Mouse (Mus musculus) stomach, embryonic 16.5 days (tissue): ENCODE data around the gene Ceacam16. TPM values are rescaled to one million over a fixed set of nuclear protein-coding genes. Genes with fewer than 3 reads are reported as not detected.

Experiments used
- ATAC-seq: fragments of 200-750 bp; cut with Nextera tagmentation; 2 replicates; pipeline ENCODE4 v1.8.0; 2017; ENCODE audit warnings: moderate number of reproducible peaks, moderate TSS enrichment; ENCODE audit not compliant: insufficient read depth, low FRiP score
- H3K27ac ChIP-seq: fragments of 300-500 bp; sonication (generic); 2 replicates; pipeline ENCODE4 v1.5.1; 2014; ENCODE audit warnings: low read length
- H3K27me3 ChIP-seq: fragments of 300-500 bp; sonication (generic); 2 replicates; pipeline ENCODE4 v1.6.1; 2014; ENCODE audit warnings: low read length, control low read depth, mixed read lengths; ENCODE audit not compliant: control insufficient read depth, insufficient read depth
- H3K36me3 ChIP-seq: fragments of 300-500 bp; sonication (generic); 2 replicates; pipeline ENCODE4 v1.6.1; 2014; ENCODE audit warnings: low read length; ENCODE audit not compliant: control insufficient read depth, insufficient read depth
- H3K4me1 ChIP-seq: fragments of 300-500 bp; sonication (generic); 2 replicates; pipeline ENCODE4 v1.6.1; 2014; ENCODE audit warnings: low read length, control low read depth, mixed read lengths; ENCODE audit not compliant: control insufficient read depth, insufficient read depth
- H3K4me2 ChIP-seq: fragments of 300-500 bp; sonication (generic); 2 replicates; pipeline ENCODE4 v1.6.1; 2014; ENCODE audit warnings: low read depth, low read length, mixed read lengths
- H3K4me3 ChIP-seq: fragments of 300-500 bp; sonication (generic); replicated peaks from 2 replicates; pipeline ENCODE4 v1.5.1; 2014; ENCODE audit warnings: mild to moderate bottlenecking, low read length
- H3K9ac ChIP-seq: fragments of 300-500 bp; sonication (generic); 2 replicates; pipeline ENCODE4 v1.6.1; 2014; ENCODE audit warnings: low read length
- H3K9me3 ChIP-seq: fragments of 300-500 bp; sonication (generic); replicated peaks from 2 replicates; pipeline ENCODE4 v1.6.1; 2016; ENCODE audit warnings: low read length, control low read depth; ENCODE audit not compliant: control insufficient read depth
- WGBS: fragments of 180-500 bp; shearing (Covaris S2); extraction: QIAGEN DNeasy Blood & Tissue Kit; methylation state at CpG from one replicate; pipeline ENCODE4 v1.1.7; 2014; 5-methylcytosine and 5-hydroxymethylcytosine counted together
- polyA plus RNA-seq: library from polyadenylated mRNA; unstranded; fragments of >200 nt; fragmentation: Nextera tagmentation; extraction: Ambion mirVana; gene quantifications from 2 replicates; pipeline ENCODE4 v1.2.1, GENCODE M21; 2015

Ceacam16 gene
- polyA plus RNA-seq, 1 experiment from 2014 or later = not detected

DNA sequence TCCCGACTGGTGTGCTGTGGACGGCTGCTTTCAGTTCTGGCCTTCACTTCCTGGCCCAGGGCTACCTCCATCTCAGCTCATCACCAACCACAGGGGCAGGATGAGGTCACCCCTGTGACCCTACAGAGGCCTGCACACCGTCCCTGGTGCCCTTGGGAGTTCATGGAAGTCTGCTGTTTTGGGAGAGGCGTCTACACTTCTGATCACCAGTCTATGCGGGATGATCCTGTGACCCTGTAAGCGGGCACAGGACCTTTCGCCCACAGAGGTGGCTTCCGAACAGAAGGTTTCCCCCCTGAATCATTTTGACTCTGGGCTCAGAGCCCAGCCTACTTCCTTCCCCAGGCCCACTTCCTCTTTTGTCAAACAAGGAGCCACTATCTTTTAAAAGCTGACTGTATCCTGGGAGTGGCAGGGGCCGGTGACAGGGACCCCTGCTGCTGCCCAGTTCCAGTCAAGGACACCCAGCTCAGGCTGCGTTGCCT, 10.1 kb upstream of the Ceacam16 start:
- WGBS = 56% methylated on average over 10 of the region's 10 CpGs
- Histone ChIP-seq H3K9ac (no peak overlapping the region), H3K4me3 (no peak overlapping the region), H3K27ac (no peak overlapping the region; the same call in 1 of the 2 replicates), H3K36me3 (no peaks in the 10 kb centered on the region), H3K4me1 (peaks cover 4% of the 10 kb centered on the region), H3K9me3 (no peaks in the 10 kb centered on the region), H3K4me2 (no peak overlapping the region), H3K27me3 (no peaks in the 10 kb centered on the region)
- ATAC-seq = no peak

- Histone ChIP-seq H3K4me1 (peaks cover 4% of the 10 kb centered on the region), H3K27ac (no peak overlapping the region), H3K4me3 (no peak overlapping the region), H3K36me3 (no peaks in the 10 kb centered on the region), H3K9ac (no peak overlapping the region), H3K4me2 (no peak overlapping the region), H3K27me3 (no peaks in the 10 kb centered on the region), H3K9me3 (no peaks in the 10 kb centered on the region)
- 67% methylated on average over 16 of the region's 16 CpGs for WGBS
- peak; percentile 11; the same call in 1 of the 2 replicates for ATAC-seq
Observed at GRCm38 (mm10) chr7:19867751-19868399, 6.8 kb upstream of the Ceacam16 start.

DNA sequence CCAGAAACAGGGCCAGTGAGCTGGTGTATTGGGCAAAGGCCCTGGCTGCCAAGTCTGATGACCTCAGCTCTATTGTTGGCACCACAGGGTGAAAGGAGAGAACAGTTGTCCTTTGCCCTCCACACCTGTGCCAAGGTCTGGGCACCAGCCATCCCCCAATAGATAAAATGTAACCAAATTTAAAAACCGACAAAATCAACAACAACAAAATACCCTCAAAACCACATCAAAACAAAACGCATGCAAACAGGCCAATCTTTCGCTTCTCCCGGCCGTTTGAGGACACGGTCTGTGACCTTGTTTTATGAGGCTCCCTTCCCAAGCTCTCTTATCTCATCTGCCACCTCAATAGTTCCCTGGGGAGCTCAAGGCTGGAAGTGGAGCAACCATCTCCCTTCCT, 5.4 kb upstream of the Ceacam16 start:
- no peaks in the 10 kb centered on the region for H3K36me3 ChIP-seq
- H3K27me3 ChIP-seq = no peaks in the 10 kb centered on the region
- no peaks in the 10 kb centered on the region for H3K9me3 ChIP-seq
- ATAC-seq = no peak
- H3K4me1 ChIP-seq = no peaks in the 10 kb centered on the region
- no peak overlapping the region for H3K9ac ChIP-seq
- H3K4me3 ChIP-seq = no peak overlapping the region
- 83% methylated on average over 6 of the region's 6 CpGs for WGBS
- no peak overlapping the region for H3K27ac ChIP-seq
- no peak overlapping the region for H3K4me2 ChIP-seq

GRCm38 (mm10) chr7:19865246-19866036, 4.3 kb upstream of the Ceacam16 start:
- ATAC-seq = no peak
- no peaks in the 10 kb centered on the region for H3K4me1 ChIP-seq
- H3K27ac ChIP-seq = no peak overlapping the region
- no peaks in the 10 kb centered on the region for H3K9me3 ChIP-seq
- H3K4me3 ChIP-seq = no peak overlapping the region
- H3K9ac ChIP-seq = no peak overlapping the region
- WGBS = 63% methylated on average over 8 of the region's 8 CpGs
- no peaks in the 10 kb centered on the region for H3K36me3 ChIP-seq
- H3K4me2 ChIP-seq = no peak overlapping the region
- no peaks in the 10 kb centered on the region for H3K27me3 ChIP-seq

- H3K27ac ChIP-seq = no peak overlapping the region
- H3K9me3 ChIP-seq = no peaks in the 10 kb centered on the region
- WGBS = 30% methylated on average over 2 of the region's 2 CpGs
- H3K4me1 ChIP-seq = no peaks in the 10 kb centered on the region
- H3K36me3 ChIP-seq = no peaks in the 10 kb centered on the region
- H3K9ac ChIP-seq = no peak overlapping the region
- H3K27me3 ChIP-seq = no peaks in the 10 kb centered on the region
- ATAC-seq = no peak
- H3K4me2 ChIP-seq = no peak overlapping the region
- H3K4me3 ChIP-seq = no peak overlapping the region
Observed at GRCm38 (mm10) chr7:19864241-19864640, 3.1 kb upstream of the Ceacam16 start.

- no peak overlapping the region for H3K4me3 ChIP-seq
- H3K9ac ChIP-seq = no peak overlapping the region
- H3K27ac ChIP-seq = no peak overlapping the region
- H3K4me2 ChIP-seq = no peak overlapping the region
- H3K4me1 ChIP-seq = no peaks in the 10 kb centered on the region
- H3K27me3 ChIP-seq = no peaks in the 10 kb centered on the region
- ATAC-seq = no peak
- H3K9me3 ChIP-seq = no peaks in the 10 kb centered on the region
- 64% methylated on average over 10 of the region's 10 CpGs for WGBS
- H3K36me3 ChIP-seq = no peaks in the 10 kb centered on the region
Observed at GRCm38 (mm10) chr7:19859740-19860139, 1.4 kb downstream of the Ceacam16 start.

DNA sequence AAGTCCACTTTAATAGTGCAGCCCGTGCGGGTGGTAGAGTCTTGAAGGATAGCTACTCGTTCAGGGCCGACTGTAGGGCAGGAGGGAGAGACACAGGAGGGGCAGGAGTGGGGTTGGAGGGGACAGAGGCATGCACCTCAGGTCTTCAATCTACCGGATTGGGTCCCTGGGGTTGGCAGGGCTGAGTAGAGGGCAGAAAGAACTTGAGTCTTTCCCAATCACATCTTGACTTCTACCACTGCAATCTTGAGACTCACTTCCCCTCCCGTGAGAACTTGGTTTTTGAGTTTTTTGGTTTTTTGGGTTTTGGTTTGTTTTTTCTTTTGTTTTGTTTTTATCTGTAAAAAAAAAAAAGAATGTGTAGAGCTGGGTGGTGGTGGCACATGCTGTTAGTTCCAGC, 4.8 kb downstream of the Ceacam16 start:
- Histone ChIP-seq H3K27me3 (peaks cover 14% of the 10 kb centered on the region), H3K4me3 (no peak overlapping the region), H3K9ac (no peak overlapping the region), H3K4me1 (peaks cover 4% of the 10 kb centered on the region; the same call in 1 of the 2 replicates), H3K9me3 (no peaks in the 10 kb centered on the region), H3K27ac (no peak overlapping the region), H3K36me3 (no peaks in the 10 kb centered on the region), H3K4me2 (no peak overlapping the region)
- ATAC-seq = no peak
- 77% methylated on average over 6 of the region's 6 CpGs for WGBS

- H3K9ac ChIP-seq = no peak overlapping the region
- no peak for ATAC-seq
- H3K4me1 ChIP-seq = peaks cover 4% of the 10 kb centered on the region; the same call in 1 of the 2 replicates
- no peak overlapping the region for H3K4me3 ChIP-seq
- no peak overlapping the region for H3K4me2 ChIP-seq
- peaks cover 16% of the 10 kb centered on the region for H3K27me3 ChIP-seq
- 77% methylated on average over 5 of the region's 5 CpGs for WGBS
- H3K9me3 ChIP-seq = no peaks in the 10 kb centered on the region
- no peak overlapping the region for H3K27ac ChIP-seq
- no peaks in the 10 kb centered on the region for H3K36me3 ChIP-seq
Observed at GRCm38 (mm10) chr7:19855663-19856062, 5.4 kb downstream of the Ceacam16 start.

DNA sequence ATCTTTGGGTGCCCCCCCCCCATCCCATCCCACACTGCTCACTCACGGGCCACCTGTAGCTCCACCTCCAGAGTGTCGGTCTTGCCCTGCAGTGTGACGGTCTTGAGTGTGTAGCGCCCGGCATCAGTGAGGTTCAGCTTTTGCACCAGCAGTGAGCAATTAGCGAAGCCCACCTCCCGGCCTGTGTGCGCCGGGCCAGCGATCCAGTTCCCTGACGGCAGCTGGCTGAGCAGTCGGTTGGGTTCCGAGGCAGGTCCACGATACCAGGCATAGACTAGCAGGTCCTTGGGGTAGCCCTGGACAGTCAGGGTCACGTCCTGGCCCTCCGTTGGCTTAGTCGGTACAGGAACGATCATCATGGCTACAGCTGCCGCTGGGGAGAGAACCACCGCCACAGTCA, 7.6 kb downstream of the Ceacam16 start:
- Histone ChIP-seq H3K36me3 (no peaks in the 10 kb centered on the region), H3K27ac (no peak overlapping the region), H3K4me2 (no peak overlapping the region), H3K4me3 (no peak overlapping the region), H3K27me3 (peaks cover 17% of the 10 kb centered on the region), H3K9ac (no peak overlapping the region), H3K9me3 (no peaks in the 10 kb centered on the region), H3K4me1 (peaks cover 4% of the 10 kb centered on the region; the same call in 1 of the 2 replicates)
- 85% methylated on average over 20 of the region's 20 CpGs for WGBS
- ATAC-seq = no peak
